Mouse (Mus musculus) G1E (cell line): ENCODE results near the gene Ednra.

Experiments used
- CTCF ChIP-seq: IDR thresholded peaks from 2 replicates; pipeline ENCODE4 v1.5.1; 2012; ENCODE audit warnings: low read depth, low read length, inconsistent platforms, mixed read lengths
- GATA1 ChIP-seq: IDR thresholded peaks from 2 replicates; pipeline ENCODE4 v1.6.1; 2012; ENCODE audit warnings: borderline replicate concordance, low read length, inconsistent platforms, mixed read lengths
- TAL1 ChIP-seq: conservative IDR thresholded peaks from 2 replicates; pipeline ENCODE4 v1.6.1; 2012; ENCODE audit warnings: low read depth, low read length, inconsistent platforms, mixed read lengths

GRCm38 (mm10) chr8:77629858-77630537, 94.3 kb downstream of the Ednra start:
- no peak for TF ChIP-seq TAL1
- peak; percentile 67 for TF ChIP-seq CTCF
- TF ChIP-seq GATA1: no peak
